Mouse (Mus musculus) kidney, postnatal 4 days (tissue): Measurements from ENCODE around the gene Bmper.
A peak's percentile ranks its signal among the peaks of the same experiment; 100 is the strongest.

Experiments used
- DNase-seq, 2 experiments: peaks; one replicate each; pipeline ENCODE4 v3.0.0; 2021; ENCODE audit warnings: mixed read lengths in 2 of 2

Gene Bmper

GRCm38 (mm10) chr9:23222841-23223548 lies at the start of gene Bmper:
Gene Bmper, plus strand, starts transcription at chr9:23223076.
- DNase-seq = peak; percentile 78 to 82

GRCm38 (mm10) chr9:23177476-23177875 lies 45.4 kb upstream of the Bmper start:
- DNase-seq = no peak

- no peak for DNase-seq
Measured at GRCm38 (mm10) chr9:23187181-23187580, 35.7 kb upstream of the Bmper start.

DNA sequence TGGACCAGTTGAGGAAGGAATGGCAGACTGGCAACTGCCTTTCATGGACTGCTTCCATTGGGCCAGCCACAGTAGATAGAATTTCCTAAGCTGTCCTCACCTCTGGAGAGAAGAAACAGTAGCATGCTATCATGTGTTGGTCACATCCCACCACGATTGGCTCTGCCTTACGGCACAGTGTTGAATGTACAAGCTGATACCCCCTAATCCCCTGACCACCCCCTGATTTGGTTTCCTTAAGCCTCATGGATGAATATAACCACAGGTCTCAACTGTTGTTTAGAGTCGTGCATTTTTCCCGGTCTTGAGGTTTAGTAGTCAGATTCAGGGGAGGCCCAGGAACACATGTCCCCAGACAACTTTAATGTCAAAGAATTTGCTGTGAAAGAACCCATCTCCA lies 34.7 kb upstream of the Bmper start:
- no peak for DNase-seq

DNA sequence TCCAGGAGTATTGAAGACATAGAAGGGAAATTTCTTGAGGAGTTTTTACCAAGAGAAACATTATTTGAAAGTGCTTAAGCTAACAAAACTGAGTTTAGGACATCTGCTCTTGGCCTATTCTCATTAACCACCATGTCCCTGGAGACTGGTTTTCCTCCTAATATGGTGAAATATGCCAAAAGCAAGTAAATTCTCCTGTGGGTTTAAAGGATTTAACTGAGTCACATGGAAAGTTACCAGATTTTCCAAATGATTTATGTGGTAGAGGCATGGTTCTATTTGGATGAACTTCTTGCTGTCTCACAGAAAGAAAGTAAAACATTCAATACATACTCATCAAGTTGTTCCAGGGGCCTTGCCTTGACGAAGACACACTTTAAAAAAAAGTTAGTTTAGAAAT lies 31.9 kb upstream of the Bmper start:
- no peak for DNase-seq

DNA sequence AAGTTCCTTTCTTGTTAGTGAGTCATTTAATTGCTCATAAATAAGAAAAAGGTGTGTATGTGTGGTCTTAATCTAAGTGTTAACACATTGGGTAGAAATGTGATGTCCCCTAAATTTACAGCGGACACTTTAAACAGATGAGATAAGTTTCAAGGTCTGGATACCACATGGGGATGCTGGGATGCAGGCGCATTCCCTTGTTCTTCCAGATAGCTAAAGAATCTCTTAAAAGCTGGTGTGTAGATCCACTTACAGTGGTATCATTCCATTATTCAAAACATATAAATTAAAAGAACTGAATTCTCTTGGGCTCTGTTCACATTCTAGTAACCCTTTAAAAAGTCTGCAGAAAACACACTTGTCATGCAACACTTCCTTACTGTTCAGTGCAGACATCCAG lies 31.4 kb upstream of the Bmper start:
- DNase-seq = no peak

DNA sequence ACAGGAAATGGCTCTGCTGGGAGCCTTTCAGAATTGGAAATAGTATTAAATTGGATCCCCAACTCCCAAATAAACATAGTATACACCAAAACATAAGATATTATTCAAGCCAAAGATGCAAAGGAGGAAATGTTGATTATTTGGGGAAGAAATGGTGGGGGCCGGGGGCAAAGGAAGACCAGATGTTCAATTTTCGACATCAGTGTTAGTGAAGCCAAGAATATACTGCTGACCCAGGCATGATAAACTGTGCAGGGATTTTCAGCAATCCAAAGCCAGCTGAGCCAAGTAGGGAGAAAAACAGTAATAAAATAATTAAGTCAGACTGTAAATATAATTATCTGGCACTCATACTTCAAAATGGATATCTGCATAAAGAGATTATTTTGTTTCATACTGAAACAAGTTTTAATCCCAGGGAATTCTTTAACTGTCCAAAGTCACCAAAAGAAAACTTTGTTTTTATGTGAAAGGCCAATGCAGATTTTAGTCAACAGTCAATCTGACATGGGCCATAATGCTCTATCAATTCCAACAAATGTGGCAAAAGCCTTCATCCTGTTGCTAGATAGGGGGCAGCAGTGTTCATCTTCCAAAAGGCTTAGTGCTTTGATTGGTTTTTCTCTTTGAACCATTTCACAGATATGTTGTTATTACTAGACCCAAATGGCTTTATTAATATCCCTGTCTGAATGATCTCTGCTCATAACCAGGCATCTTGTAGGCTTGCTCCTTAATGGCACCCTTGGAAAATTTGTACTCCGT lies 30.1 kb upstream of the Bmper start:
- no peak for DNase-seq

DNA sequence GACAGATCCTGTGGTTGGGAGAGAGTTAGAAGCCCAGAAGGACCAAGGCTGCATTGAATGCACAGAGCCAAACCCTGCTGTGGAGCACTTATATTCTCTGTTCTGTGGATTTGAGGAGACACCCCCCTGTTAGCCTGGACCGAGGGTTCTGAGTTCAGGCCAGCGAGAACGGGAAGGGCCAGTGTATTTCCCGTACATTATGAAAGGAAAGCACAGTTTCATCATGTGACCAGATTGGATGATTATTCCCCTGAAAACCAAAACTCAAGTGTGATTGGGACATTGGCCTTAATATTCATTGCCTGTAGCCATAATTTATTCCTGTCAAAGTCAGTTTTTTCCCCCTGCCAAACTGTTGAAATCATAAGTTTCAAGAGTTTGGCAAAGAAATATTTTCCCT lies 23.9 kb upstream of the Bmper start:
- DNase-seq = no peak

DNA sequence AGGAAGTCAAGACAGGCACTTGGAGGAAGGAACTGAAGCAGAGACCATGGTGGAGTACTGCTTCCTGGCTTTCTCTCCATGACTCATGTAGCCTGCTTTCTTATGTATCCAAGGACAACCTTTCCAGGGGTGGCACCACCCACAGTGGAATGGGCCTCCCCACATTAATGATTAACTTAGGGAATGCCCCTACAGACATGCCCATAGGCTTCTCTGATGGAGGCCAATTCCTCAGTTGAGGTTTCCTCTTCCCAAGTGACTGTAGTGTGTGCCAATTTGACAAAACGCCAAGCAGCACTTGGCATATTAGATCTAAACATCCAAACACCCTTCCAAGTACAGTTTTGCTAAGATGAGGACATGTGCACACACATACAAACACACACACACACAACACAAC lies 23.0 kb upstream of the Bmper start:
- no peak for DNase-seq

- peak in 1 of 2 experiments; percentile 27 for DNase-seq
Measured at GRCm38 (mm10) chr9:23200828-23201227, 22.0 kb upstream of the Bmper start.

- DNase-seq = no peak
Measured at GRCm38 (mm10) chr9:23202431-23202830, 20.4 kb upstream of the Bmper start.

GRCm38 (mm10) chr9:23204339-23205288 lies 18.3 kb upstream of the Bmper start:
- DNase-seq = no peak

GRCm38 (mm10) chr9:23205304-23205703 lies 17.6 kb upstream of the Bmper start:
- no peak for DNase-seq

GRCm38 (mm10) chr9:23205757-23206156 lies 17.1 kb upstream of the Bmper start:
- no peak for DNase-seq

DNA sequence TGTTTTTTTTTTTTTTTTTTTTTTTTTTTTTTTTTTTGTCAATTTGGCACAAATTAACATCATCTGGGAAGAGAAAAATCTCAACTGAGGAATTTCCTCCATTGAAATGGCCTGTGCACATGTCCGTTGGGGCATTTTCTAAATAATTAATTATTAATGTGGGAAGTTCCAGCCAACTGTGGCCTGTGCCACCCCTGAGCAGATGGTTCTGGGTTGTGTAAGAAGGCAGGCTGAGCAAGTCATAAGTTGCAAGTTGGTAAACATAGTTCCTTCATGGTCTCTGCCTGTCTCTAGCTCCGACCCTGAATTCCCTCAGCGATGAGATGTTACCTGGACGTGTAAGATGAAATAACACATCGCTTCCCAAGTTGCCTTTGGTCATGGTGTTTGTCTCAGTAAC lies 16.7 kb upstream of the Bmper start:
- DNase-seq = no peak

- DNase-seq = peak; percentile 88 to 90
Measured at GRCm38 (mm10) chr9:23212303-23212702, 10.6 kb upstream of the Bmper start.

GRCm38 (mm10) chr9:23219754-23220153 lies 3.1 kb upstream of the Bmper start:
- peak; percentile 29 to 38 for DNase-seq

DNA sequence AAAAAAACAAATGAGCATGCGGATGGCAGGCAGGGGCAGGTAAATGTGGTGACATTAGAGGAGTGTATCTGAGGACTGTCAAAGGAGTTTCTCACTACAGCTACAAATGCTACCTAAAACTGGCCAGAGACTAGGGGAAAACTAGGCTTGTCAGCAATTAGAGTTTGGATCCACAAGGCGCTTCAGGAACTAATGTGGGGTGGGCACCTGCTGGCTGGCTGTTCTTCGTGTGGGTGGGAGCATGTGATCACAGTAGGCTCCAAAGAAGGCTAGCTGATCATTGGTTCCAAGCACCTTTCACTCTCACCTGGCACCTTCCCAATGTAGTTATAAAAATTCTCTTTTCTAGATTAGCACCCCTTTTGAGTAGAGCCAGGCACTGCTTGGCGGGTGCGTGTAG lies 900 bp upstream of the Bmper start:
- no peak for DNase-seq

GRCm38 (mm10) chr9:23222492-23222840 lies 410 bp upstream of the Bmper start:
- peak; percentile 65 to 76 for DNase-seq

GRCm38 (mm10) chr9:23223549-23224077 lies 737 bp downstream of the Bmper start:
- DNase-seq = peak in 1 of 2 experiments; percentile 17

DNA sequence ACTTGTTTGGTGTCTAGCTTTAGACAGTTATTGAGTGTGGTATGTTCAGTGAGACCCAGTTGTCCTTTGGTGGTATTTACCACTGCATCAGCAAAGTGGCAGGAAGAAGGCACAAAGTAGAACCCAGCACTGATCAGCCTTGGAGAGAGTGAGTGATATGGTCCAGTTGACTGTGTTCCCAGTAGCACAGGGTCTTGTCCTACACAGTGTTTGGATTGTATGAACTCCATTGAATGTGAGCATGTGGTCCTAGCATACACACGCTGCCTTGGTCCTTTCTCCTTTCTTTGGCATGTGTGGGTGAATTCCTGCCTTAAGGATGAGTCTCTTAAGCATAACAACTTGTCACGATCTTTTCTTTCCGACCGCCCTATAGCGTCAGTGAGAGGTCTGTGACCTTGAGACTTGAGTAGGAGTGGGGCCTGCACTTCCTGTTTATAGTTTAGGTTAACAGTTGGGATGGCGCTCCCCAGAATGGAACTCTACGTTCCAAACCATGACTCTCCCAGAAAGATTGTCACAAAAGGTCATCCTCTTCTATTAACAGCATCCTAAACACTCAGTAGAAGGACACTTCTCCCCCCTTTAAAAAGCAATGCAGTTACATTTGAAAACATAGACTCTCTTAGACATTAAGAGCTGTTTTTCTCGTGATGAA lies 10.7 kb downstream of the Bmper start:
- no peak for DNase-seq

GRCm38 (mm10) chr9:23235368-23236002 lies 12.6 kb downstream of the Bmper start:
- DNase-seq = no peak
